Mouse (Mus musculus) liver, postnatal 0 days (tissue): Measurements from ENCODE around the gene Tbxas1.

Source experiments
- CTCF ChIP-seq: sonication (generic); IDR thresholded peaks from 2 replicates; pipeline ENCODE4 v1.5.1; 2016; ENCODE audit warnings: antibody characterized with exemption, low read depth
- EP300 ChIP-seq: IDR thresholded peaks from 2 replicates; pipeline ENCODE4 v1.6.1; 2016; ENCODE audit warnings: antibody characterized with exemption, low read depth, mild to moderate bottlenecking

GRCm38 (mm10) chr6:38992016-38992415, 116.8 kb downstream of the Tbxas1 start:
- no peak for TF ChIP-seq CTCF
- peak; percentile 21; the same call in 1 of the 2 replicates for TF ChIP-seq EP300
